Mouse (Mus musculus) CH12.LX (cell line): Measurements from ENCODE around the gene Ddx28. TPM values are rescaled to one million over a fixed set of nuclear protein-coding genes. Genes with fewer than 3 reads are reported as not detected.

Experiments used
- DNase-seq: peaks from one replicate; pipeline ENCODE4 v3.0.0-alpha.2; 2013; ENCODE audit errors: extremely low read depth
- H3K27ac ChIP-seq: 2 replicates; pipeline ENCODE4 v1.5.1; 2012; ENCODE audit warnings: low read depth, mild to moderate bottlenecking, control low read depth, moderate library complexity; ENCODE audit not compliant: insufficient read depth
- H3K27me3 ChIP-seq: replicated peaks from 2 replicates; pipeline ENCODE3; 2012; ENCODE audit warnings: inconsistent platforms
- H3K36me3 ChIP-seq, 2 experiments: replicated peaks in 1 of 2; 2 replicates each; pipeline versions ENCODE3 to v1.6.1; 2012; ENCODE audit warnings: inconsistent platforms in 1 of 2, low read length in 1 of 2, mild to moderate bottlenecking in 1 of 2, mixed read lengths in 1 of 2, moderate library complexity in 1 of 2; ENCODE audit not compliant: control insufficient read depth in 1 of 2, insufficient read depth in 1 of 2
- H3K4me1 ChIP-seq, 2 experiments: 2 replicates each; pipeline ENCODE4 v1.6.1; 2012; ENCODE audit warnings: inconsistent platforms in 1 of 2, moderate library complexity in 1 of 2; ENCODE audit not compliant: insufficient read depth in 2 of 2, control insufficient read depth in 1 of 2
- H3K4me2 ChIP-seq: 2 replicates; pipeline ENCODE4 v1.6.1; 2012; ENCODE audit warnings: low read depth, mild to moderate bottlenecking, control low read depth; ENCODE audit not compliant: poor library complexity, insufficient read depth, severe bottlenecking
- H3K4me3 ChIP-seq, 3 experiments: fragments of 150-350 bp in 1 of 3; sonication (generic) in 1 of 3; replicated peaks in 1 of 3; 2 replicates each; pipeline versions ENCODE3 to v1.5.1; 2011 to 2012; ENCODE audit warnings: low read depth in 2 of 3, low read length in 2 of 3, mild to moderate bottlenecking in 2 of 3, moderate library complexity in 2 of 3, control low read depth in 1 of 3, improper control_type of control experiment in 1 of 3, inconsistent platforms in 1 of 3, mixed read lengths in 1 of 3; ENCODE audit not compliant: poor library complexity in 1 of 3
- H3K79me2 ChIP-seq: replicated peaks from 2 replicates; pipeline ENCODE4 v1.6.1; 2012; ENCODE audit warnings: mild to moderate bottlenecking, moderate library complexity; ENCODE audit not compliant: control insufficient read depth, poor library complexity, insufficient read depth, severe bottlenecking; ENCODE audit errors: extremely low read depth
- H3K9ac ChIP-seq: 2 replicates; pipeline ENCODE4 v1.6.1; 2012; ENCODE audit warnings: low read depth, mild to moderate bottlenecking, control low read depth, moderate library complexity; ENCODE audit not compliant: insufficient read depth
- H3K9me3 ChIP-seq: replicated peaks from 2 replicates; pipeline ENCODE3; 2012; ENCODE audit warnings: low read length, inconsistent platforms, mixed read lengths
- BHLHE40 ChIP-seq: IDR thresholded peaks from 2 replicates; pipeline ENCODE4 v1.6.1; 2011; ENCODE audit warnings: mild to moderate bottlenecking, low read depth, low read length, improper control_type of control experiment
- CHD1 ChIP-seq: IDR thresholded peaks from 2 replicates; pipeline ENCODE4 v1.6.1; 2012; ENCODE audit warnings: low read depth, low read length, improper control_type of control experiment, inconsistent platforms
- CHD2 ChIP-seq: IDR thresholded peaks from 2 replicates; pipeline ENCODE4 v1.6.1; 2011; ENCODE audit warnings: low read length, improper control_type of control experiment
- CTCF ChIP-seq, 2 experiments: IDR thresholded peaks in 1 of 2; conservative IDR thresholded peaks in 1 of 2; 2 replicates each; pipeline ENCODE4 v1.5.1; 2011 to 2012; ENCODE audit warnings: low read depth in 2 of 2, low read length in 2 of 2, improper control_type of control experiment in 1 of 2, inconsistent platforms in 1 of 2, mild to moderate bottlenecking in 1 of 2, moderate library complexity in 1 of 2
- E2F4 ChIP-seq: IDR thresholded peaks from 2 replicates; pipeline ENCODE4 v1.6.1; 2011; ENCODE audit warnings: low read depth, low read length, improper control_type of control experiment; ENCODE audit not compliant: insufficient replicate concordance
- ELF1 ChIP-seq: IDR thresholded peaks from 2 replicates; pipeline ENCODE4 v1.6.1; 2014; ENCODE audit warnings: low read depth, mild to moderate bottlenecking, inconsistent platforms, low read length, improper control_type of control experiment
- EP300 ChIP-seq: IDR thresholded peaks from 2 replicates; pipeline ENCODE4 v1.6.1; 2011; ENCODE audit warnings: low read length, improper control_type of control experiment
- ETS1 ChIP-seq: conservative IDR thresholded peaks from 2 replicates; pipeline ENCODE4 v1.6.1; 2012; ENCODE audit warnings: low read depth, mild to moderate bottlenecking, inconsistent platforms, low read length, improper control_type of control experiment, moderate library complexity
- GABPA ChIP-seq: IDR thresholded peaks from 2 replicates; pipeline ENCODE4 v1.6.1; 2012; ENCODE audit warnings: low read depth, low read length, improper control_type of control experiment, inconsistent platforms; ENCODE audit not compliant: insufficient replicate concordance
- HCFC1 ChIP-seq: IDR thresholded peaks from 2 replicates; pipeline ENCODE4 v1.6.1; 2012; ENCODE audit warnings: low read depth, mild to moderate bottlenecking, inconsistent platforms, low read length, improper control_type of control experiment
- IRF4 ChIP-seq: IDR thresholded peaks from 2 replicates; pipeline ENCODE4 v1.6.1; 2014; ENCODE audit warnings: low read depth, mild to moderate bottlenecking, inconsistent platforms, low read length, improper control_type of control experiment
- JUN ChIP-seq: IDR thresholded peaks from 2 replicates; pipeline ENCODE4 v1.6.1; 2011; ENCODE audit warnings: low read depth, mild to moderate bottlenecking, low read length, improper control_type of control experiment, moderate library complexity; ENCODE audit not compliant: insufficient read depth
- JUND ChIP-seq: conservative IDR thresholded peaks from 2 replicates; pipeline ENCODE4 v1.6.1; 2011; ENCODE audit warnings: low read depth, low read length, improper control_type of control experiment
- KAT2A ChIP-seq: IDR thresholded peaks from 2 replicates; pipeline ENCODE4 v1.6.1; 2012; ENCODE audit warnings: low read length, improper control_type of control experiment, inconsistent platforms; ENCODE audit not compliant: insufficient replicate concordance
- MAFK ChIP-seq: IDR thresholded peaks from 2 replicates; pipeline ENCODE4 v1.6.1; 2011; ENCODE audit warnings: low read length, improper control_type of control experiment; ENCODE audit not compliant: insufficient replicate concordance
- MAX ChIP-seq: IDR thresholded peaks from 2 replicates; pipeline ENCODE4 v1.6.1; 2011; ENCODE audit warnings: low read length, improper control_type of control experiment
- MAZ ChIP-seq: IDR thresholded peaks from 2 replicates; pipeline ENCODE4 v1.6.1; 2012; ENCODE audit warnings: low read depth, mild to moderate bottlenecking, inconsistent platforms, low read length, improper control_type of control experiment, moderate library complexity
- MEF2A ChIP-seq: IDR thresholded peaks from 2 replicates; pipeline ENCODE4 v1.6.1; 2014; ENCODE audit warnings: low read depth, mild to moderate bottlenecking, inconsistent platforms, low read length, improper control_type of control experiment, borderline replicate concordance
- MXI1 ChIP-seq: IDR thresholded peaks from 2 replicates; pipeline ENCODE4 v1.6.1; 2011; ENCODE audit warnings: mild to moderate bottlenecking, low read depth, low read length, improper control_type of control experiment
- MYC ChIP-seq: IDR thresholded peaks from 2 replicates; pipeline ENCODE4 v1.6.1; 2011; ENCODE audit warnings: low read depth, mild to moderate bottlenecking, improper control_type of control experiment, low read length
- NELFE ChIP-seq: IDR thresholded peaks from 2 replicates; pipeline ENCODE4 v1.6.1; 2011; ENCODE audit warnings: low read depth, low read length, improper control_type of control experiment
- NRF1 ChIP-seq: IDR thresholded peaks from 2 replicates; pipeline ENCODE4 v1.6.1; 2014; ENCODE audit warnings: low read depth, mild to moderate bottlenecking, inconsistent platforms, low read length, improper control_type of control experiment, moderate library complexity
- PAX5 ChIP-seq: IDR thresholded peaks from 2 replicates; pipeline ENCODE4 v1.6.1; 2012; ENCODE audit warnings: low read length, inconsistent platforms, mixed read lengths
- POLR2A ChIP-seq: IDR thresholded peaks from 2 replicates; pipeline ENCODE4 v1.6.1; 2011; ENCODE audit warnings: low read depth, mild to moderate bottlenecking, improper control_type of control experiment, low read length
- POLR2AphosphoS2 ChIP-seq: IDR thresholded peaks from 2 replicates; pipeline ENCODE4 v1.6.1; 2011; ENCODE audit warnings: low read depth, low read length, improper control_type of control experiment
- RAD21 ChIP-seq: IDR thresholded peaks from 2 replicates; pipeline ENCODE4 v1.6.1; 2011; ENCODE audit warnings: low read depth, mild to moderate bottlenecking, low read length, improper control_type of control experiment, moderate library complexity
- RCOR1 ChIP-seq: conservative IDR thresholded peaks from 2 replicates; pipeline ENCODE4 v1.6.1; 2012; ENCODE audit warnings: low read depth, mild to moderate bottlenecking, inconsistent platforms, low read length, improper control_type of control experiment
- SIN3A ChIP-seq: IDR thresholded peaks from 2 replicates; pipeline ENCODE4 v1.6.1; 2012; ENCODE audit warnings: low read length, improper control_type of control experiment, inconsistent platforms
- SMC3 ChIP-seq: IDR thresholded peaks from 2 replicates; pipeline ENCODE4 v1.6.1; 2011; ENCODE audit warnings: low read depth, low read length, improper control_type of control experiment
- TBP ChIP-seq: conservative IDR thresholded peaks from 2 replicates; pipeline ENCODE4 v1.6.1; 2011; ENCODE audit warnings: low read depth, low read length, improper control_type of control experiment
- TCF12 ChIP-seq: IDR thresholded peaks from 2 replicates; pipeline ENCODE4 v1.6.1; 2014; ENCODE audit warnings: low read depth, mild to moderate bottlenecking, inconsistent platforms, low read length, improper control_type of control experiment
- UBTF ChIP-seq: IDR thresholded peaks from 2 replicates; pipeline ENCODE4 v1.6.1; 2012; ENCODE audit warnings: low read depth, mild to moderate bottlenecking, inconsistent platforms, low read length, improper control_type of control experiment, moderate library complexity
- USF1 ChIP-seq: IDR thresholded peaks from 2 replicates; pipeline ENCODE4 v1.6.1; 2014; ENCODE audit warnings: low read depth, mild to moderate bottlenecking, inconsistent platforms, low read length, improper control_type of control experiment
- USF2 ChIP-seq: conservative IDR thresholded peaks from 2 replicates; pipeline ENCODE4 v1.6.1; 2011; ENCODE audit warnings: low read depth, low read length, improper control_type of control experiment
- ZC3H11A ChIP-seq: IDR thresholded peaks from 2 replicates; pipeline ENCODE4 v1.6.1; 2012; ENCODE audit warnings: low read depth, mild to moderate bottlenecking, inconsistent platforms, low read length, improper control_type of control experiment
- ZKSCAN1 ChIP-seq: IDR thresholded peaks from 2 replicates; pipeline ENCODE4 v1.6.1; 2012; ENCODE audit warnings: low read depth, inconsistent platforms, low read length, improper control_type of control experiment, borderline replicate concordance
- ZMIZ1 ChIP-seq: IDR thresholded peaks from 2 replicates; pipeline ENCODE4 v1.6.1; 2012; ENCODE audit warnings: low read depth, mild to moderate bottlenecking, inconsistent platforms, low read length, improper control_type of control experiment
- ZNF384 ChIP-seq: IDR thresholded peaks from 2 replicates; pipeline ENCODE4 v1.6.1; 2012; ENCODE audit warnings: low read depth, low read length, improper control_type of control experiment, inconsistent platforms
- dilution Hi-C: fragments of 300-500 bp; cut with MboI; formaldehyde crosslinking; loops from 2 replicates; pipeline ENCODE4 v1.14.3; 2020; ENCODE audit warnings: low sequenced_read_pairs; ENCODE audit not compliant: extremely low pct_unique_long_range_greater_than_20kb, extremely low pct_ligation_motif_present
- in situ Hi-C: fragments of 300-500 bp; cut with MboI; formaldehyde crosslinking; loops from 3 replicates; pipeline ENCODE4 v1.14.3; 2019; ENCODE audit warnings: low sequenced_read_pairs, low pct_ligation_motif_present, low pct_unique_long_range_greater_than_20kb, mixed read lengths
- polyA plus RNA-seq: library from polyadenylated mRNA; unstranded; fragments of >175 nt; gene quantifications from 2 replicates; pipeline ENCODE4 v1.2.1, GENCODE M21; 2012; ENCODE audit warnings: low read depth; ENCODE audit not compliant: insufficient read length
- total RNA-seq, 2 experiments: library from RNA; depleted of rRNA; stranded (reverse); fragments of 300-350 nt in 1 of 2; fragments of >200 nt in 1 of 2; gene quantifications; 2 replicates each; pipeline ENCODE4 v1.2.3; 2012 to 2014

Gene Ddx28
- total and polyA plus RNA-seq, 3 experiments: 15.5 to 21.8 (median 19.8) TPM

DNA sequence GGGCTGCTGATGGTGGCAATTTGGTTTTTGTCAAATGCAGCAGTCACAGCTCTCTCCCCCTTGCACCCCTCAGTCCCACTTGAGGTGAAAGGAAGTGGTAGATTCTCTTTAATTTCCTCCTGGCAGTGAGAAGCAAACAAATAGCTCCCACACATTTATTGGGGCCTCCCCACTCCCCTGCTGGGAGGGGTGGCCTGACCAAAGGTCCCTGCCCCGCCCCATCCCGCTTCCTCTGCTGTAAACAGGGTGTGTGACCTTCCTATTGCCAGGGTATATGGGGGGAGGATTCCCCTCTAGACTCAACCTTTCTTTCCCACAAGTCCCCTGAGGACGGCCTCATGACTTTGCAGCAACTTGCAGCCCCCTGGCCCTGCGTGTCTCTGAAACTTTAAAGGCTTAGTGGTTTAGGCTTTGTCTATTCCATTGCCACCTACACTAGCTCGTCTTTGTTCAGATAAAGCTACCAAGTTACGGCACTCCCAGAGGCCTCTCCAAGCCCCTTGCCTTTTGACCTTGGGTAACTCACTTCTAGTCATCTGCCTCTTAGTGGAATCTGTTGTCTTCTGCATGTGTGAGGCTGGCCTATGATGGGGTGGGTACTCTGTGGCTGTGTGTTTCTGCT, 42.6 kb upstream of the Ddx28 start:
- TF ChIP-seq ELF1 (peak; percentile 55; the same call in 1 of the 2 replicates), ZKSCAN1 (no peak), KAT2A (no peak), NRF1 (0 out of 2 replicates have a peak, but pooled peaks have one; percentile 11), POLR2A (peak; percentile 67), UBTF (0 out of 2 replicates have a peak, but pooled peaks have one; percentile 61), MAFK (no peak), NELFE (peak; percentile 69), USF2 (no peak), BHLHE40 (peak; percentile 88), RCOR1 (peak; percentile 36; the same call in 1 of the 2 replicates), MEF2A (peak; percentile 81; the same call in 1 of the 2 replicates), HCFC1 (peak; percentile 45; the same call in 1 of the 2 replicates), JUN (no peak), ZC3H11A (no peak), CHD1 (peak; percentile 88), ZMIZ1 (no peak; the same call in none of the 2 replicates), POLR2AphosphoS2 (no peak; the same call in 1 of the 2 replicates), CHD2 (peak; percentile 65), E2F4 (no peak; the same call in 1 of the 2 replicates), TCF12 (peak; percentile 91; the same call in 1 of the 2 replicates), IRF4 (peak; percentile 84), SMC3 (0 out of 2 replicates have a peak, but pooled peaks have one; percentile 1), MYC (no peak; the same call in none of the 2 replicates), JUND (no peak), MAX (peak; percentile 53; the same call in 1 of the 2 replicates), RAD21 (no peak), MXI1 (0 out of 2 replicates have a peak, but pooled peaks have one; percentile 19), TBP (peak; percentile 73; the same call in 1 of the 2 replicates), PAX5 (no peak), MAZ (peak; percentile 97), ETS1 (peak; percentile 96), USF1 (no peak; the same call in 1 of the 2 replicates), ZNF384 (no peak), CTCF (conservative IDR thresholded peaks at IDR 0.05 in 1 of 2, IDR thresholded peaks at IDR 0.05 in 1 of 2; ENCODE audit: low read depth in 2 of 2, low read length in 2 of 2) (no peak), GABPA (no peak), SIN3A (peak; percentile 79), EP300 (peak; percentile 84)
- no peaks in the 10 kb centered on the region for H3K27me3 ChIP-seq
- no peaks in the 10 kb centered on the region for H3K9me3 ChIP-seq
- in situ Hi-C loops (no loop called here), dilution Hi-C loops (no loop called here)
- H3K4me3 ChIP-seq: peak overlapping the region; percentile 53 to 74 (median 60)
- H3K27ac ChIP-seq: peak overlapping the region; percentile 95
- H3K36me3 ChIP-seq: peaks cover 7 to 35% of the 10 kb centered on the region in 2 experiments
- peak; percentile 97 for DNase-seq
- peak overlapping the region; percentile 79 for H3K4me2 ChIP-seq
- H3K9ac ChIP-seq: peak overlapping the region; percentile 95
- peaks cover 19 to 47% of the 10 kb centered on the region in 2 experiments for H3K4me1 ChIP-seq
- peaks cover 55% of the 10 kb centered on the region for H3K79me2 ChIP-seq
